Mouse (Mus musculus) heart, postnatal 0 days (tissue): ENCODE measurements around the gene 1110008P14Rik. TPM values are rescaled to one million over a fixed set of nuclear protein-coding genes. Genes with fewer than 3 reads are reported as not detected.

Source experiments
- ATAC-seq: fragments of 200-750 bp; cut with Nextera tagmentation; 2 replicates; pipeline ENCODE4 v1.8.0; 2017; ENCODE audit warnings: low read depth, moderate number of reproducible peaks, moderate library complexity; ENCODE audit not compliant: insufficient read depth
- DNase-seq: peaks from one replicate; pipeline ENCODE4 v3.0.0-alpha.2; 2016; ENCODE audit warnings: low spot score
- H3K27ac ChIP-seq: fragments of 300-500 bp; sonication (generic); 2 replicates; pipeline ENCODE4 v1.5.1; 2014; ENCODE audit warnings: low read depth, mild to moderate bottlenecking
- H3K27me3 ChIP-seq: fragments of 300-500 bp; sonication (generic); 2 replicates; pipeline ENCODE4 v1.6.1; 2014; ENCODE audit warnings: low read length, mixed read lengths; ENCODE audit not compliant: control insufficient read depth, insufficient read depth
- H3K36me3 ChIP-seq: fragments of 300-500 bp; sonication (generic); replicated peaks from 2 replicates; pipeline ENCODE4 v1.6.1; 2014; ENCODE audit warnings: low read length, mixed read lengths; ENCODE audit not compliant: control insufficient read depth, insufficient read depth
- H3K4me1 ChIP-seq: fragments of 300-500 bp; sonication (generic); 2 replicates; pipeline ENCODE4 v1.6.1; 2014; ENCODE audit warnings: antibody characterized with exemption; ENCODE audit not compliant: control insufficient read depth, insufficient read depth
- H3K4me2 ChIP-seq: fragments of 300-500 bp; sonication (generic); 2 replicates; pipeline ENCODE4 v1.6.1; 2014; ENCODE audit warnings: low read depth, mild to moderate bottlenecking, low read length, moderate library complexity
- H3K4me3 ChIP-seq: fragments of 300-500 bp; sonication (generic); 2 replicates; pipeline ENCODE4 v1.5.1; 2014; ENCODE audit warnings: low read depth, low read length
- H3K9ac ChIP-seq: fragments of 300-500 bp; sonication (generic); replicated peaks from 2 replicates; pipeline ENCODE4 v1.6.1; 2014; ENCODE audit warnings: low read depth, low read length, mixed read lengths
- H3K9me3 ChIP-seq: fragments of 300-500 bp; sonication (generic); replicated peaks from 2 replicates; pipeline ENCODE4 v1.6.1; 2016; ENCODE audit warnings: low read length; ENCODE audit not compliant: control insufficient read depth
- CTCF ChIP-seq: IDR thresholded peaks from 2 replicates; pipeline ENCODE4 v1.5.1; 2016; ENCODE audit warnings: antibody characterized with exemption, control low read depth, low read depth
- EP300 ChIP-seq: IDR thresholded peaks from 2 replicates; pipeline ENCODE4 v1.6.1; 2016; ENCODE audit warnings: antibody characterized with exemption, low read depth
- WGBS: fragments of 180-500 bp; shearing (Covaris S2); extraction: QIAGEN DNeasy Blood & Tissue Kit; methylation state at CpG from one replicate; pipeline ENCODE4 v1.1.7; 2014; 5-methylcytosine and 5-hydroxymethylcytosine counted together
- polyA plus RNA-seq: library from polyadenylated mRNA; unstranded; fragments of >200 nt; fragmentation: Nextera tagmentation; extraction: Ambion mirVana; gene quantifications from 2 replicates; pipeline ENCODE4 v1.2.1, GENCODE M21; 2015
- total RNA-seq: library from RNA; depleted of rRNA; stranded (reverse); fragments of >200 nt; gene quantifications from 2 replicates; pipeline ENCODE4 v1.2.3, GENCODE M21; 2014; ENCODE audit warnings: low replicate concordance

1110008P14Rik gene
- total and polyA plus RNA-seq, 2 experiments from 2014 or later = 77.0 to 195 TPM

DNA sequence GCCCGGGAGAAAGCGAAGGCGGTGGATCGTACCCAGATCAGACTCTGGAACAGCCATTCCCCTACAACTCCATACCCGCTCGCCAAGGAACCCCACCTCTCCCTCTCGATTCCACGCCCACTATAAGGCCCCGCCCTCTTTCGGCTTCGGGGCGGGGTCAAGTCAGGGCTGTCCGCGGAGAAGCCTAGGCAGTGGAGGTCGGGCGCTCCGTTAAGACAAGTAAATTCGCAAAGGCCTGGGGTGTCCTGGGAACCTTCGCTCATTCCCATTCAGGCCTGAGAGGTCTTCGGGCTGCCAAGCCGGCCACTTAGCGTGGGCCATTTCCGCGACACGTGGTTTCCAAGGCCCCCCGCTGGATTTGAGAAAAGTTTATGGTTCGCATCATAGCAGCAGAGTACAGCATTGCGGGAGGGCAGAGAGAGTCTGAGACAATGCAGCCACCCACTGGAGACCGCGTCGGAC, 13.8 kb upstream of the 1110008P14Rik start, which contains the start of gene Ptges2:
TSS of gene Ptges2 (plus strand) at position 413 of the 462 bp plus-strand sequence.
- Histone ChIP-seq H3K4me3 (peak within 1 kb of the TSS; percentile 92), H3K9ac (peak within 1 kb of the TSS; percentile 85), H3K4me2 (peak within 1 kb of the TSS; percentile 85), H3K36me3 (peaks cover 11% of the 10 kb centered on the region; the same call in 1 of the 2 replicates), H3K27ac (peak within 1 kb of the TSS; percentile 96), H3K9me3 (no peaks in the 10 kb centered on the region), H3K4me1 (peaks cover 6% of the 10 kb centered on the region; the same call in 1 of the 2 replicates), H3K27me3 (no peaks in the 10 kb centered on the region)
- peak; percentile 90 for DNase-seq
- TF ChIP-seq CTCF = no peak
- TF ChIP-seq EP300 = no peak; the same call in 1 of the 2 replicates
- WGBS = 0% methylated on average over 31 of the region's 31 CpGs
- peak; percentile 86 for ATAC-seq

DNA sequence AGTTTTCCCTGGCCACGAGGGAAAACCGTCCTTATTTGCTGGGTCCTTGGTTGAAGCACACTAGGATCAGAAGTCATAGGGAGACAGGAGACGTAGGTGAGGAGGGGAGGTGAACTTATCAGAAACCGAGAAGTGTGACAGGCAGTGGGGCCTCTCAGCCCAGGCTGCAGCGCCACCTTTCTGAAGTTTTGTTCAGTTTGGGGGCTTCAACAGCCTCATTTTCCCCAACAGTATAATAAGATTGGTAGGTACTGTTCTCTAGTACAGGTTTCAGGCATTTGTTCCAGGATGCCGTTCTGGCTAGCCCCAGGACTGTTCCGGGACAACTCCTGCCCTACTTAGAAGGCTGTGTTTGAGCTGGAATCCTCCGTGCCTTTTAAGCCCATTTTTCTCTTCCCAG, 13.2 kb upstream of the 1110008P14Rik start:
- H3K36me3 ChIP-seq = peaks cover 6% of the 10 kb centered on the region; the same call in 1 of the 2 replicates
- TF ChIP-seq EP300 = no peak
- TF ChIP-seq CTCF = peak; percentile 42
- DNase-seq = peak; percentile 33

DNA sequence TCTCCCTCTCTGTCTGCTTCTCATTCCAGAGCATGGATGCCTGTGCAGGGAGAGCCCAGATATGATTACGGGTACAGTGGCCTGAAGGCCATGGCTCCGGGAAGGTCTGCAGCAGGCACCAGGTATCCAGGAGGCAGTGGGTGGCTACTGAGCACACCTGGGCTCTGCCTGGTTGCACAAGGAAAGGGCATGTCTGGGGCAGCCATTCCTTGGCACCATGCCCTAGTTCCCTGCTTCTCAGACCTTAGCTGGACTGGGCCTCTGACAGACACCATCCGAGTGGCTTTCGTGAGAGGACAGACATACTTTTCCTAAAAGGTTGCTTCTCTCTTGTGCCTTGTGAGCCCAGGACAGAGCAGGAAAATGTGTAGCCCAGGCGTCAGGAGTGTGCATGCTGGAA, 10.3 kb upstream of the 1110008P14Rik start:
- Histone ChIP-seq H3K27ac (no peak overlapping the region), H3K4me2 (no peak overlapping the region), H3K9me3 (no peaks in the 10 kb centered on the region), H3K9ac (no peak overlapping the region), H3K27me3 (no peaks in the 10 kb centered on the region), H3K4me3 (no peak overlapping the region), H3K36me3 (no peaks in the 10 kb centered on the region), H3K4me1 (peaks cover 2% of the 10 kb centered on the region; the same call in 1 of the 2 replicates)
- DNase-seq = no peak
- ATAC-seq = no peak
- 46% methylated on average over 5 of the region's 5 CpGs for WGBS
- TF ChIP-seq CTCF (no peak), EP300 (no peak)

More for the DNA sequence above, 13.2 kb upstream of the 1110008P14Rik start:
- H3K27me3 ChIP-seq = no peaks in the 10 kb centered on the region
- H3K9me3 ChIP-seq = no peaks in the 10 kb centered on the region
- under 1% methylated on average over 8 of the region's 8 CpGs for WGBS
- peak overlapping the region; percentile 96 for H3K27ac ChIP-seq
- H3K4me1 ChIP-seq = peaks cover 6% of the 10 kb centered on the region; the same call in 1 of the 2 replicates
- no peak for ATAC-seq
- H3K4me3 ChIP-seq = peak overlapping the region; percentile 92
- peak overlapping the region; percentile 85 for H3K4me2 ChIP-seq
- peak overlapping the region; percentile 85 for H3K9ac ChIP-seq

DNA sequence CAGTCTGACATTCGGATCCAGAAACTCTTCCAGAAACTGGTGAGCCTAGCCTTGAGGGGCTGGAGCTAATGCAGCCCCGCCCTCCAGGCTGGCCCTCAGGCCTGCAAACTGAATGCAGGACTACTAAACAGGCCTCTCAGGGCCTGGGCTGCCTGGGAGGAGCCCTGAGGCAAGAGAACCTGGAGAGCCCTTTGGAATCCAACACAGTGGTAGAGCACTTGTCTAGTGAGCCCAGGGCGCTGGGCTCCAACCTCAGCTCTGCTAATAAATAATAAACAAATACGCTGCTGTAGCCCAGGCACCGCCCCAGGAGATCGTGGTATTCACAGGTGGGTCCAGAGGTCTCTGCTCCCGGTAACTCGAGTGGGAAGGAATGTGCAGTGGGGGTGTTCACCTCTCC, 9.1 kb upstream of the 1110008P14Rik start:
- no peaks in the 10 kb centered on the region; the same call in 1 of the 2 replicates for H3K4me1 ChIP-seq
- H3K4me3 ChIP-seq = no peak overlapping the region
- no peak for ATAC-seq

DNA sequence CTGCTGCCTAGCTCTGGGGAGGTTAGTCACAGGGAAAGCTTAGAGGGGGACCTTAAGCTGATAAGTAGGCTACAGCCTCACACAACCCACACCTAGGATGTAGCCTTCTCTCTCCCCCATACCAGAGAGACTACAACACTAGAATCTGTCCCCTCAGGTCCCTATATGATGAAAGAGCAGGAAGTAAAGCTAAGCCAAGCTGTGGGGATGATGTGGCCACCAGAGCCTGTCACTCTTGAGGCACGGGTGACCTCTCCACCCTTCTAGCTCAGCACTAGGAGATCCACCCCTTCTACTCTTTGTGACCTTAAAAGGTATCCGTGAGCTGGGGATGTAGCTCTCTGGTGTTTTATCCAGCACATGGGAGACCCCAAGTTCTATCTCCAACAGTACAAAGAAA, 7.4 kb upstream of the 1110008P14Rik start:
- no peak overlapping the region for H3K4me3 ChIP-seq
- peaks cover 6% of the 10 kb centered on the region; the same call in 1 of the 2 replicates for H3K27me3 ChIP-seq
- no peaks in the 10 kb centered on the region; the same call in 1 of the 2 replicates for H3K4me1 ChIP-seq
- H3K9ac ChIP-seq = no peak overlapping the region
- no peak for DNase-seq
- H3K36me3 ChIP-seq = no peaks in the 10 kb centered on the region
- 56% methylated on average over 2 of the region's 2 CpGs for WGBS
- TF ChIP-seq EP300 (no peak), CTCF (no peak)
- no peak overlapping the region for H3K27ac ChIP-seq
- no peak overlapping the region for H3K4me2 ChIP-seq
- no peak for ATAC-seq
- H3K9me3 ChIP-seq = no peaks in the 10 kb centered on the region

More for the DNA sequence above, 9.1 kb upstream of the 1110008P14Rik start:
- no peak overlapping the region for H3K9ac ChIP-seq
- H3K27ac ChIP-seq = no peak overlapping the region
- TF ChIP-seq CTCF = no peak
- no peak for TF ChIP-seq EP300
- no peak for DNase-seq
- no peaks in the 10 kb centered on the region for H3K36me3 ChIP-seq
- H3K27me3 ChIP-seq = no peaks in the 10 kb centered on the region
- H3K9me3 ChIP-seq = no peaks in the 10 kb centered on the region
- WGBS = 72% methylated on average over 8 of the region's 8 CpGs
- no peak overlapping the region for H3K4me2 ChIP-seq
